Mouse (Mus musculus) G1E (cell line): ENCODE measurements around the gene Olfr39.
"Not testable (repeated sequence)": the region's sequence is repeated elsewhere in the genome, so short reads cannot be mapped to it uniquely, and the experiment has no call there.

Source experiments
- CTCF ChIP-seq: IDR thresholded peaks from 2 replicates; pipeline ENCODE4 v1.5.1; 2012; ENCODE audit warnings: low read depth, low read length, inconsistent platforms, mixed read lengths
- GATA1 ChIP-seq: IDR thresholded peaks from 2 replicates; pipeline ENCODE4 v1.6.1; 2012; ENCODE audit warnings: borderline replicate concordance, low read length, inconsistent platforms, mixed read lengths

DNA sequence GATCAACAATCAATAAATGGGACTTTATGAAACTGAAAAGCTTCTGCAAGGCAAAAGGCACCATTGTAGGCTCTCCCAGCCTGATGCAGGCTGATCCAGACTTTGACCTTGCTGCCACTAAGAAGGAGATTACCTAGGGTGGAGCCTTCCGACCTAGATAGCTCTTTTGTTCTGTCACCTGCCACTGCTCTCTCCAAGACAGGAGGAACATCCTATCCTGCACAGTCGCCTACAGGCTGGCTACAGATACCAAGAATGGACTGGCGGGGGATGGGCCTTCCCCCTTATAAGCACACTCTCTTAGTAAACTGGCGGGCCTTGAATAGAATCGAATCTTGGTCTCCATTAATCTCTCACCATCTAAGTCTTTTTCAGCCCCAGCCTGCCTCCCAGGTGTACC lies 13.4 kb downstream of the Olfr39 start:
- TF ChIP-seq GATA1, CTCF: not testable (repeated sequence)
